17 mouse cellular contexts compared by ENCODE assay signal in the genomic region with DNA sequence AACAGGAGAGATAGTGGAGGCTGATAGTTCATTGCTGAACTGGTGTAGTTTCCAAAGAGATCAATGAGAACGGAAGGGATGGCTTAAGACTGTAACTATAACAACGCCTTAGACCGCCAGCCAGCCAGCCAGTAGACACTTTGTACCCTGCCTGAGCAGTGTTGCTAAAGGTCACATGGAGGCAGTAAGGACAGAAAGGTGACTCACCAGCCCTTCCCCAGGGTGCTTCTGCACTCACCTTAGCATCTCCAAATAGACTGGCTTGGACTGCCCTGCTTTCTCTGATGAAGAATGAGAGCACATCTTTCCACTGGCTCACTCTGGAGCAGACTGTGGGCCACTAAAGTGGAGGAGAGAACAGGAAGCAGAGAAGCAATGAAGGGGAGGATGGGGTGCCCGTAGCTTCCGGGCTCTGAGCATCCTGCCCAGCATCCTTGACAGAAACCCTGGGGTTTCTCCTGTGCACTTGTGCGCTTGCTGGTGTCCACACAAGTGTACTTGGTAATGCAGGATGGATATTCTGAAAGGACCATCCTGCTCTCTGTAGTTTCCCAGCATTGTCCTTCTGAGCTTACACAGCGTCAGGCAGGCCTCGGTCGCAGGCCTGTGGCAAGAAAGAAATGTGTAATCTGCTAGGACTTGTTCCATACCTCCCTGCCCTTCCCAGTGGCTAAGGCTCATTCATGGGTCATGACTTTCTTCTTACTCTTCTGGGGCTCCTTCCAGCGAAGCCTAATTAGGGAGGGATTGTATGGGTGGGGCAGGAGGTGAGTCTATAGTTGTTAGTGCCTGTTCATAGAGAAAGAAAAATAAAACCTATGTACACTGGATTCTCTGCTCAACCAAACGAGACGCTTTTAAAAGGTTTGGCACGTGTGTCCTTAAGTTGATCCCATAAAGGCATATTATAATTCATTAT. TPM values are rescaled to one million over a fixed set of nuclear protein-coding genes. Genes with fewer than 3 reads are reported as not detected.
DNase-seq lines count a peak whose midpoint lies in the region; ATAC-seq lines count a peak whose summit lies in the region.
"Had no signal": no experiment of that assay in that cellular context is flagged by ENCODE, and none has a peak within 500 bp of the region (broad histone marks: within the 10 kb centered on the region; RNA-seq: fewer than 3 reads in every experiment).

No protein-coding gene starts in this region.

- no peak overlapping the region for H3K9ac ChIP-seq in kidney, embryonic 16.5 days (replicated peaks; ENCODE audit: low read length)
- H3K9ac ChIP-seq: forebrain, postnatal 0 days; limb, embryonic 12.5 days; lung, embryonic 15.5 days had no signal

- 0 out of 2 replicates have a peak, but pooled peaks have one; percentile 23 for ATAC-seq in kidney, embryonic 16.5 days (ENCODE audit: low FRiP score, low TSS enrichment)
- peak; percentile 95 for ATAC-seq in CD4-positive, CD25-positive, alpha-beta regulatory T cell, adult 4 months
- peak; percentile 97 for ATAC-seq in activated CD4-positive, CD25-positive, alpha-beta regulatory T cell, adult 4 months
- ATAC-seq: forebrain, postnatal 0 days had no signal

- H3K79me2 ChIP-seq in macrophage (ENCODE audit: inconsistent target): peaks cover 18% of the 10 kb centered on the region

- H3K4me3 ChIP-seq in kidney, embryonic 16.5 days (ENCODE audit: low read length): no peak overlapping the region
- no peak overlapping the region for H3K4me3 ChIP-seq in macrophage (ENCODE audit: inconsistent target)
- H3K4me3 ChIP-seq: limb, embryonic 12.5 days; lung, embryonic 15.5 days had no signal

- H3K4me1 ChIP-seq in kidney, embryonic 16.5 days (ENCODE audit: insufficient read depth, low read length): no peaks in the 10 kb centered on the region
- H3K4me1 ChIP-seq: lung, embryonic 15.5 days had no signal

- no peak for DNase-seq in kidney, postnatal 4 days
- no peak for DNase-seq in right cerebral cortex, postnatal 14 days
- no peak for DNase-seq in frontal cortex, adult 2 months (ENCODE audit: extremely low spot score in 1 of 2, low spot score in 1 of 2)
- DNase-seq in layer of hippocampus, adult 18-20 months (ENCODE audit: low spot score in 2 of 2): no peak
- DNase-seq: cerebellum, postnatal 14 days; forebrain, postnatal 0 days; gastrocnemius, postnatal 25 days; kidney, adult 11 months; right cerebral cortex, postnatal 4 days; thymus, postnatal 14 days had no signal

- H3K27me3 ChIP-seq in kidney, embryonic 16.5 days (ENCODE audit: insufficient read depth, low read length): no peaks in the 10 kb centered on the region
- H3K27me3 ChIP-seq: limb, embryonic 12.5 days; lung, embryonic 15.5 days had no signal

- peaks cover 59% of the 10 kb centered on the region for H3K36me3 ChIP-seq in kidney, embryonic 16.5 days (ENCODE audit: insufficient read depth, low read length)
- H3K36me3 ChIP-seq in macrophage (ENCODE audit: inconsistent target): peaks cover 23% of the 10 kb centered on the region

- H3K9me3 ChIP-seq in kidney, embryonic 16.5 days (ENCODE audit: low read length): no peaks in the 10 kb centered on the region
- H3K9me3 ChIP-seq: limb, embryonic 12.5 days; lung, embryonic 15.5 days had no signal

- no peak overlapping the region for H3K27ac ChIP-seq in kidney, embryonic 16.5 days (ENCODE audit: low read length)
- peak overlapping the region; percentile 99 for H3K27ac ChIP-seq in macrophage
- H3K27ac ChIP-seq: limb, embryonic 12.5 days; lung, embryonic 15.5 days had no signal

- WGBS in kidney, embryonic 16.5 days: 84% methylated on average over 13 of the region's 13 CpGs
- WGBS in macrophage (ENCODE audit: missing documents): 90% methylated on average over 10 of the region's 13 CpGs

- no peak overlapping the region for H3K4me2 ChIP-seq in kidney, embryonic 16.5 days (replicated peaks; ENCODE audit: low read depth, low read length)
- H3K4me2 ChIP-seq: heart, embryonic 11.5 days; limb, embryonic 12.5 days; lung, embryonic 15.5 days had no signal

RNA-seq across cellular contexts. Expression of gene Rcbtb2, which starts 47.3 kb away (rescaled TPM):
- 123 and 127 TPM in 2 replicates for polyA plus RNA-seq in kidney, embryonic 16.5 days (2015; fragmentation: Nextera tagmentation; extraction: Ambion mirVana)
- polyA plus RNA-seq in CD4-positive, CD25-positive, alpha-beta regulatory T cell, adult 4 months (2017; shearing (Covaris generic)): 10 to 100 TPM; 55.6 to 61.4 TPM
- 10 to 100 TPM; 55.7 to 64.9 TPM for polyA plus RNA-seq in activated CD4-positive, CD25-positive, alpha-beta regulatory T cell, adult 4 months (2017; shearing (Covaris generic))
- 100 to 1,000 TPM in 9 of 26 experiments, 10 to 100 TPM in 17; 10.1 to 399 (median 78.4) TPM for total RNA-seq in macrophage (2018; cell fraction: chromatin; rRNA removed)
- total RNA-seq in macrophage (2018; cell fraction: cytosol; rRNA removed): 100 to 1,000 TPM in 13 of 26 experiments, 10 to 100 TPM in 13; 30.9 to 230 (median 97.0) TPM
- total RNA-seq in macrophage (2018; cell fraction: nucleus; rRNA removed): 100 to 1,000 TPM in 8 of 26 experiments, 10 to 100 TPM in 18; 16.4 to 314 (median 54.6) TPM
- polyA plus RNA-seq in macrophage (2018): 214 to 549 TPM (median 282 TPM) in 3 replicates
- 26.6 and 28.1 TPM in 2 replicates for polyA plus RNA-seq in frontal cortex, adult 2 months (2012; rRNA removed)
- total RNA-seq in layer of hippocampus, adult 18-20 months (2021): 10 to 100 TPM; 24.5 to 31.7 TPM

Comparison
In these comparisons a context has a peak if more than half of its experiments do, and no peak if none do; other contexts are left out.
1. ATAC-seq: peak in every context shown above with its lines; median percentile 97 in activated CD4-positive, CD25-positive, alpha-beta regulatory T cell, adult 4 months; 95 in CD4-positive, CD25-positive, alpha-beta regulatory T cell, adult 4 months; 23 in kidney, embryonic 16.5 days.